Mouse (Mus musculus): ENCODE data around the gene Gng7. TPM values are rescaled to one million over a fixed set of nuclear protein-coding genes. Genes with fewer than 3 reads are reported as not detected.

The Gng7 gene
- polyA plus RNA-seq, 1 experiment from 2014 or later = 2.1 TPM

DNA sequence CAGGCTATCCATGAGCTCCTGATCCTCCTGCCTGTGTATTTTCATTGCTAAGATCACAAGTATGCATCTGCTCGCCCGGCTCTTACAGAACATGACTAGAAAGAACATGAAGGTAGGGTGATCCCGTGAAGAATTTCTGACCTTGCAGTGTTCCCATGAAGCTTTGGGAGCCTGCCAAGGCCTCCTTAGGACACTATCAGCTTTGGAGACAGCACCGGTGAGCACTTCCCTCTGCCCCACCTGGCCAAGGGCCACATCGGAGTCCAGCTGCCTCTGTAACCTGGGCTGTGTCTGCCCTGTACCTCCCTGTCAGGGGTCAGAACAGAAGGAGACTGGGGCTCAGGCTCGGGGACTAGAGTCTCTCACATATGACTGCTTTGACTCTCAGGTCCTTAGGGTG, 28.0 kb downstream of the Gng7 start:
- peaks cover 6% of the 10 kb centered on the region for H3K4me1 ChIP-seq (replicated peaks; ENCODE audit: control insufficient read depth, insufficient read depth, low read length)
- H3K27me3 ChIP-seq (replicated peaks; ENCODE audit: control insufficient read depth, insufficient read depth, low read length) = peaks cover 46% of the 10 kb centered on the region
- H3K4me3 ChIP-seq (ENCODE audit: low read depth, low read length) = no peak overlapping the region
- no peaks in the 10 kb centered on the region for H3K9me3 ChIP-seq (ENCODE audit: control insufficient read depth, low read length)
- H3K4me2 ChIP-seq = no peak overlapping the region
- 72% methylated on average over 6 of the region's 6 CpGs for WGBS
- H3K9ac ChIP-seq (ENCODE audit: low read depth, low read length) = no peak overlapping the region
- ATAC-seq (replicated peaks; ENCODE audit: low FRiP score) = no peak
- DNase-seq (ENCODE audit: low spot score) = no peak
- H3K27ac ChIP-seq (ENCODE audit: low read depth, low read length) = no peak overlapping the region
- no peaks in the 10 kb centered on the region for H3K36me3 ChIP-seq (ENCODE audit: control insufficient read depth, insufficient read depth, low read length)

- Histone ChIP-seq H3K9ac (ENCODE audit: low read depth, low read length) (peak overlapping the region; percentile 37; the same call in 1 of the 2 replicates), H3K9me3 (ENCODE audit: control insufficient read depth, low read length) (no peaks in the 10 kb centered on the region), H3K27me3 (replicated peaks; ENCODE audit: control insufficient read depth, insufficient read depth, low read length) (peaks cover 46% of the 10 kb centered on the region), H3K4me2 (peak overlapping the region; percentile 69), H3K4me3 (ENCODE audit: low read depth, low read length) (peak overlapping the region; percentile 35), H3K4me1 (replicated peaks; ENCODE audit: control insufficient read depth, insufficient read depth, low read length) (peaks cover 6% of the 10 kb centered on the region), H3K36me3 (ENCODE audit: control insufficient read depth, insufficient read depth, low read length) (no peaks in the 10 kb centered on the region), H3K27ac (ENCODE audit: low read depth, low read length) (no peak overlapping the region)
- DNase-seq (ENCODE audit: low spot score) (no peak), ATAC-seq (replicated peaks; ENCODE audit: low FRiP score) (no peak)
- 35% methylated on average over 13 of the region's 13 CpGs for WGBS
These were observed 28.6 kb downstream of the Gng7 start for GRCm38 (mm10) chr10:80985970-80986701.

GRCm38 (mm10) chr10:80985241-80985969, 29.3 kb downstream of the Gng7 start:
- 19% methylated on average over 37 of the region's 37 CpGs for WGBS

DNA sequence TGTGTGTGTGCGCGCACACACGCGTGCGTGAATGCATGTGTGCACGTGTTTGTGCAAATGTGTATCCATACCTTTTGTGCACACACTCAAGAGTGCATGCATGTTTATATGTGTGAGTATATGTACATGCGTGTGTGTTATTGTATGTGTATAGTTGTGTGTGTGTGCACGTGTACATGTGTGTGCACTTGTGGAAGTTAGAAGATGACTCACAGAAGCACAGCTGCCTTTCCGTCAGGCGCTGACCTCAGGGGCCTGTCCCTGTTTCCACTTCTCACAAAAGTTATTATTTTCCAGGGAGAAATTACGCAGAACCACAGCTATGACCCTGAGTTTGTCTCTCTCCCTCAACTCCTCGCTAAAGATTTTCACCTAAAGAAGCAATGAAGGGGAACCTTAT, 30.5 kb downstream of the Gng7 start:
- Histone ChIP-seq H3K4me1 (replicated peaks; ENCODE audit: control insufficient read depth, insufficient read depth, low read length) (peaks cover 6% of the 10 kb centered on the region), H3K4me2 (no peak overlapping the region), H3K9me3 (ENCODE audit: control insufficient read depth, low read length) (no peaks in the 10 kb centered on the region), H3K9ac (ENCODE audit: low read depth, low read length) (no peak overlapping the region), H3K27me3 (replicated peaks; ENCODE audit: control insufficient read depth, insufficient read depth, low read length) (peaks cover 44% of the 10 kb centered on the region), H3K4me3 (ENCODE audit: low read depth, low read length) (no peak overlapping the region), H3K36me3 (ENCODE audit: control insufficient read depth, insufficient read depth, low read length) (no peaks in the 10 kb centered on the region), H3K27ac (ENCODE audit: low read depth, low read length) (no peak overlapping the region)
- WGBS = 84% methylated on average over 12 of the region's 12 CpGs
- ATAC-seq (replicated peaks; ENCODE audit: low FRiP score) (no peak), DNase-seq (ENCODE audit: low spot score) (no peak)

More at GRCm38 (mm10) chr10:80985241-80985969, 29.3 kb downstream of the Gng7 start:
- Histone ChIP-seq H3K4me3 (ENCODE audit: low read depth, low read length) (peak overlapping the region; percentile 35), H3K27me3 (replicated peaks; ENCODE audit: control insufficient read depth, insufficient read depth, low read length) (peaks cover 46% of the 10 kb centered on the region), H3K4me2 (peak overlapping the region; percentile 69), H3K4me1 (replicated peaks; ENCODE audit: control insufficient read depth, insufficient read depth, low read length) (peaks cover 6% of the 10 kb centered on the region), H3K27ac (ENCODE audit: low read depth, low read length) (no peak overlapping the region), H3K36me3 (ENCODE audit: control insufficient read depth, insufficient read depth, low read length) (no peaks in the 10 kb centered on the region), H3K9ac (ENCODE audit: low read depth, low read length) (peak overlapping the region; percentile 37; the same call in 1 of the 2 replicates), H3K9me3 (ENCODE audit: control insufficient read depth, low read length) (no peaks in the 10 kb centered on the region)
- DNase-seq (ENCODE audit: low spot score) (no peak), ATAC-seq (replicated peaks; ENCODE audit: low FRiP score) (no peak)

DNA sequence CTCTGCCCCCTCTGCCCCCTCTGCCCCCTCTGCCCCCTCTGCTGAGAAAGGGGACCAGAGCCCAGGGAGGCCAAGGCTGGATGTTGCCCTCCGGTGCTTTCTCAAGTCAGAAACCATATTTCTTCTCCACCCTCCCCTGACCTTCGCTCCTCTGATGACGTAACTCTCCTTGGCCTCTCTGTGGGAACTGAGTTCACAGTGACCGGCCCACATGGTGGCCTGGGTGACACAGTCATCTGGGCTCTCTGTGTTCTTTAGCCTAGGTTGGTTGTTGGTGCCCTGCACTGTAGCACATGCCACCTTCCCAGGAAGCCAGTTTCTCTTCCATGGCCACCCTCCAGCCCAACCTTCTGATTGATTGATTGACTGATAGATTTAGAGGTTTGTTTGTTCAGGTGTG, 32.4 kb downstream of the Gng7 start:
- Histone ChIP-seq H3K4me2 (no peak overlapping the region), H3K27me3 (replicated peaks; ENCODE audit: control insufficient read depth, insufficient read depth, low read length) (peaks cover 34% of the 10 kb centered on the region), H3K4me1 (replicated peaks; ENCODE audit: control insufficient read depth, insufficient read depth, low read length) (peaks cover 3% of the 10 kb centered on the region), H3K36me3 (ENCODE audit: control insufficient read depth, insufficient read depth, low read length) (no peaks in the 10 kb centered on the region), H3K4me3 (ENCODE audit: low read depth, low read length) (no peak overlapping the region), H3K9me3 (ENCODE audit: control insufficient read depth, low read length) (no peaks in the 10 kb centered on the region), H3K27ac (ENCODE audit: low read depth, low read length) (no peak overlapping the region), H3K9ac (ENCODE audit: low read depth, low read length) (no peak overlapping the region)
- DNase-seq (ENCODE audit: low spot score) = no peak
- no peak for ATAC-seq (replicated peaks; ENCODE audit: low FRiP score)
- WGBS = 55% methylated on average over 4 of the region's 4 CpGs

DNA sequence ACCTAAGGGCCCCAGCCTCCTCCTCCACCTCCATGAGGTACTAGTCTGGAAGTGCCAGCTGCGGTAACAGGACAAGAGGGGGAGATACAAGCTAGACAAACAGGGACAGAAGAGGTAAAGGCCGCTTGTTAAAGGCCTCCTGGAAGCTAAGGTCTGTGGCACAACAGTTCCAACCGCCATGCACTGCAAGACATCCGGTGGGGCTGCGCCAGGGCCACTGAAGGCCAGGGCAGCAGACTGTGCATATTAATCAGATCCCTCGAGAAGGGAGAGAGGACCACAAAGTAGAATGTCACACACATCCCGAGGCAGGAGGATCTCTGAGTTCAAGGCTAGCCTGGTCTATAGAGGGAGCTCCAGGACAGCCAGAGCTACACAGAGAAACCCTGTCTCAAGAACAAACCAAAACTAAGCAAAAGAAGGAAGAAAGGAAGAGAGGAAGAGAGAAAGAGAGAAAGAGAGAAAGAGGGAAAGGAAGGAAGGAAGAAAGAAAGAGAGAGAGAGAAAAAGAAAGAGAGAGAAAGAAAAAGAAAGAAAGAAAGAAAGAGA, 33.1 kb downstream of the Gng7 start:
- DNase-seq (ENCODE audit: low spot score) (no peak), ATAC-seq (replicated peaks; ENCODE audit: low FRiP score) (no peak)
- Histone ChIP-seq H3K9ac (ENCODE audit: low read depth, low read length) (no peak overlapping the region), H3K36me3 (ENCODE audit: control insufficient read depth, insufficient read depth, low read length) (no peaks in the 10 kb centered on the region), H3K9me3 (ENCODE audit: control insufficient read depth, low read length) (no peaks in the 10 kb centered on the region), H3K27me3 (replicated peaks; ENCODE audit: control insufficient read depth, insufficient read depth, low read length) (peaks cover 30% of the 10 kb centered on the region), H3K27ac (ENCODE audit: low read depth, low read length) (no peak overlapping the region), H3K4me2 (no peak overlapping the region), H3K4me1 (replicated peaks; ENCODE audit: control insufficient read depth, insufficient read depth, low read length) (peaks cover 3% of the 10 kb centered on the region), H3K4me3 (ENCODE audit: low read depth, low read length) (no peak overlapping the region)
- WGBS = 56% methylated on average over 7 of the region's 7 CpGs

GRCm38 (mm10) chr10:80975478-80975877, 39.3 kb downstream of the Gng7 start:
- H3K4me2 ChIP-seq = no peak overlapping the region
- no peaks in the 10 kb centered on the region for H3K27me3 ChIP-seq (replicated peaks; ENCODE audit: control insufficient read depth, insufficient read depth, low read length)
- H3K36me3 ChIP-seq (ENCODE audit: control insufficient read depth, insufficient read depth, low read length) = no peaks in the 10 kb centered on the region
- DNase-seq (ENCODE audit: low spot score) = no peak
- no peak for ATAC-seq (replicated peaks; ENCODE audit: low FRiP score)
- no peak overlapping the region for H3K27ac ChIP-seq (ENCODE audit: low read depth, low read length)
- whole genome bisulfite sequencing = 81% methylated on average over 11 of the region's 11 CpGs
- H3K4me3 ChIP-seq (ENCODE audit: low read depth, low read length) = no peak overlapping the region
- no peaks in the 10 kb centered on the region; the same call in 1 of the 2 replicates for H3K4me1 ChIP-seq (replicated peaks; ENCODE audit: control insufficient read depth, insufficient read depth, low read length)
- no peak overlapping the region for H3K9ac ChIP-seq (ENCODE audit: low read depth, low read length)
- H3K9me3 ChIP-seq (ENCODE audit: control insufficient read depth, low read length) = no peaks in the 10 kb centered on the region

- no peak overlapping the region for H3K9ac ChIP-seq (ENCODE audit: low read depth, low read length)
- DNase-seq (ENCODE audit: low spot score) (no peak), ATAC-seq (replicated peaks; ENCODE audit: low FRiP score) (no peak)
- no peak overlapping the region for H3K27ac ChIP-seq (ENCODE audit: low read depth, low read length)
- H3K4me1 ChIP-seq (replicated peaks; ENCODE audit: control insufficient read depth, insufficient read depth, low read length) = no peaks in the 10 kb centered on the region; the same call in 1 of the 2 replicates
- no peak overlapping the region for H3K4me2 ChIP-seq
- no peaks in the 10 kb centered on the region for H3K36me3 ChIP-seq (ENCODE audit: control insufficient read depth, insufficient read depth, low read length)
- H3K9me3 ChIP-seq (ENCODE audit: control insufficient read depth, low read length) = no peaks in the 10 kb centered on the region
- H3K27me3 ChIP-seq (replicated peaks; ENCODE audit: control insufficient read depth, insufficient read depth, low read length) = no peaks in the 10 kb centered on the region
- WGBS = 73% methylated on average over 1 of the region's 1 CpGs
- no peak overlapping the region for H3K4me3 ChIP-seq (ENCODE audit: low read depth, low read length)
These were observed 41.0 kb downstream of the Gng7 start for GRCm38 (mm10) chr10:80973722-80974121.

Measured in liver, embryonic 11.5 days (tissue).